Mouse (Mus musculus) embryonic facial prominence, embryonic 13.5 days (tissue): ENCODE data around the gene Gm3127. TPM values are rescaled to one million over a fixed set of nuclear protein-coding genes. Genes with fewer than 3 reads are reported as not detected.
"Not testable (repeated sequence)": the region's sequence is repeated elsewhere in the genome, so short reads cannot be mapped to it uniquely, and the experiment has no call there.

Source experiments
- ATAC-seq: fragments of 200-750 bp; cut with Nextera tagmentation; 2 replicates; pipeline ENCODE4 v1.8.0; 2017; ENCODE audit warnings: low read depth; ENCODE audit not compliant: insufficient number of reproducible peaks, insufficient read depth, low FRiP score, low TSS enrichment
- H3K27ac ChIP-seq: fragments of 300-500 bp; sonication (generic); 2 replicates; pipeline ENCODE4 v1.5.1; 2015; ENCODE audit warnings: moderate library complexity, mild to moderate bottlenecking, inconsistent platforms
- H3K27me3 ChIP-seq: fragments of 300-500 bp; sonication (generic); 2 replicates; pipeline ENCODE4 v1.6.1; 2015; ENCODE audit warnings: mild to moderate bottlenecking, inconsistent platforms
- H3K36me3 ChIP-seq: fragments of 300-500 bp; sonication (generic); 2 replicates; pipeline ENCODE4 v1.6.1; 2015; ENCODE audit warnings: mild to moderate bottlenecking, inconsistent platforms
- H3K4me1 ChIP-seq: fragments of 300-500 bp; sonication (generic); 2 replicates; pipeline ENCODE4 v1.6.1; 2015; ENCODE audit warnings: inconsistent platforms
- H3K4me2 ChIP-seq: fragments of 300-500 bp; sonication (generic); 2 replicates; pipeline ENCODE4 v1.6.1; 2015; ENCODE audit warnings: moderate library complexity, mild to moderate bottlenecking, inconsistent platforms
- H3K4me3 ChIP-seq: fragments of 300-500 bp; sonication (generic); 2 replicates; pipeline ENCODE4 v1.5.1; 2015; ENCODE audit warnings: mild to moderate bottlenecking, inconsistent platforms
- H3K9ac ChIP-seq: fragments of 300-500 bp; sonication (generic); 2 replicates; pipeline ENCODE4 v1.6.1; 2015; ENCODE audit warnings: mild to moderate bottlenecking, inconsistent platforms
- H3K9me3 ChIP-seq: fragments of 300-500 bp; sonication (generic); 2 replicates; pipeline ENCODE4 v1.6.1; 2016; ENCODE audit warnings: inconsistent platforms
- WGBS: fragments of 180-500 bp; shearing (Covaris S2); methylation state at CpG from one replicate; pipeline ENCODE4 v1.1.7; 2015; ENCODE audit warnings: mixed read lengths; 5-methylcytosine and 5-hydroxymethylcytosine counted together
- polyA plus RNA-seq: library from polyadenylated mRNA; unstranded; fragments of >200 nt; fragmentation: Nextera tagmentation; extraction: Ambion mirVana; gene quantifications from 2 replicates; pipeline ENCODE4 v1.2.1, GENCODE M21; 2015

The Gm3127 gene
- polyA plus RNA-seq: not detected in 2 replicates

GRCm38 (mm10) chr14:4164730-4165129 lies at the start of gene Gm3127:
Gene Gm3127 (plus strand): TSS chr14:4165030.
- H3K9ac ChIP-seq, H3K4me3 ChIP-seq, H3K4me1 ChIP-seq, H3K27ac ChIP-seq, H3K4me2 ChIP-seq, H3K9me3 ChIP-seq, H3K36me3 ChIP-seq, ATAC-seq, H3K27me3 ChIP-seq: not testable (repeated sequence)
- WGBS: 77% methylated on average over 1 of the region's 2 CpGs

- not testable (repeated sequence) for H3K36me3 ChIP-seq, H3K27me3 ChIP-seq, H3K4me2 ChIP-seq, H3K4me1 ChIP-seq, H3K4me3 ChIP-seq, ATAC-seq, H3K27ac ChIP-seq, H3K9ac ChIP-seq, H3K9me3 ChIP-seq
- WGBS: 90% methylated on average over 4 of the region's 4 CpGs
These were observed 23.2 kb upstream of the Gm3127 start for GRCm38 (mm10) chr14:4141646-4142045.

GRCm38 (mm10) chr14:4182030-4182429 lies 17.2 kb downstream of the Gm3127 start:
- peak overlapping the region; percentile 52 for H3K9ac ChIP-seq
- not testable (repeated sequence) for ATAC-seq

GRCm38 (mm10) chr14:4182491-4183210 lies 17.8 kb downstream of the Gm3127 start, which contains the start of gene Gm2974:
Gene Gm2974 (plus strand): TSS chr14:4182576.
- H3K9me3 ChIP-seq, H3K36me3 ChIP-seq, H3K27ac ChIP-seq, H3K4me1 ChIP-seq, ATAC-seq, H3K27me3 ChIP-seq: not testable (repeated sequence)
- H3K9ac ChIP-seq: peak within 1 kb of the TSS; percentile 52
- WGBS: 11% methylated on average over 38 of the region's 59 CpGs
- peak within 1 kb of the TSS; percentile 38 for H3K4me3 ChIP-seq
- peak within 1 kb of the TSS; percentile 65 for H3K4me2 ChIP-seq

More at GRCm38 (mm10) chr14:4182030-4182429, 17.2 kb downstream of the Gm3127 start:
- H3K36me3 ChIP-seq, H3K27ac ChIP-seq, H3K27me3 ChIP-seq, H3K4me1 ChIP-seq, H3K9me3 ChIP-seq: not testable (repeated sequence)
- WGBS: 4% methylated on average over 14 of the region's 14 CpGs
- H3K4me2 ChIP-seq: peak overlapping the region; percentile 65
- peak overlapping the region; percentile 38 for H3K4me3 ChIP-seq

- not testable (repeated sequence) for H3K9me3 ChIP-seq, H3K4me1 ChIP-seq, H3K36me3 ChIP-seq, H3K27me3 ChIP-seq, H3K27ac ChIP-seq, H3K9ac ChIP-seq, H3K4me2 ChIP-seq, H3K4me3 ChIP-seq, ATAC-seq
- WGBS: 41% methylated on average over 6 of the region's 10 CpGs
These were observed 18.5 kb downstream of the Gm3127 start for GRCm38 (mm10) chr14:4183375-4183774.

Other genes with a start within 250 kb of the Gm3127 start
- not detected in 2 replicates for gene Gm3029, start 233.3 kb upstream of the Gm3127 start, polyA plus RNA-seq
- not detected in 2 replicates for gene Gm3095, start 201.5 kb upstream of the Gm3127 start, polyA plus RNA-seq
- gene Gm3099, start 166.6 kb upstream of the Gm3127 start, polyA plus RNA-seq: not detected in 2 replicates
- 0.28 and 0.65 TPM in 2 replicates for gene Gm5796, start 141.1 kb upstream of the Gm3127 start, polyA plus RNA-seq
- not detected in 2 replicates for gene Gm3115, start 80.9 kb upstream of the Gm3127 start, polyA plus RNA-seq
- gene Gm8108, start 54.5 kb upstream of the Gm3127 start, polyA plus RNA-seq: 0.81 and 1.3 TPM in 2 replicates
- 0.58 and 0.81 TPM in 2 replicates for gene Gm2974, start 17.5 kb downstream of the Gm3127 start, polyA plus RNA-seq
- not detected in 2 replicates for gene Gm3138, start 84.6 kb downstream of the Gm3127 start, polyA plus RNA-seq
- not detected in 2 replicates for gene Gm3149, start 152.3 kb downstream of the Gm3127 start, polyA plus RNA-seq
- 0.30 and 0.59 TPM in 2 replicates for gene 2610042L04Rik, start 169.7 kb downstream of the Gm3127 start, polyA plus RNA-seq
- not detected in 2 replicates for gene Gm3159, start 232.5 kb downstream of the Gm3127 start, polyA plus RNA-seq